Mouse (Mus musculus): ENCODE results near the gene Lsm10. TPM values are rescaled to one million over a fixed set of nuclear protein-coding genes. Genes with fewer than 3 reads are reported as not detected.
A peak's percentile ranks its signal among the peaks of the same experiment; 100 is the strongest.
"Not testable (repeated sequence)": the region's sequence is repeated elsewhere in the genome, so short reads cannot be mapped to it uniquely, and the experiment has no call there.

The Lsm10 gene
- total RNA-seq, 2 experiments from 2014 or later: 19.3 to 47.3 TPM

DNA sequence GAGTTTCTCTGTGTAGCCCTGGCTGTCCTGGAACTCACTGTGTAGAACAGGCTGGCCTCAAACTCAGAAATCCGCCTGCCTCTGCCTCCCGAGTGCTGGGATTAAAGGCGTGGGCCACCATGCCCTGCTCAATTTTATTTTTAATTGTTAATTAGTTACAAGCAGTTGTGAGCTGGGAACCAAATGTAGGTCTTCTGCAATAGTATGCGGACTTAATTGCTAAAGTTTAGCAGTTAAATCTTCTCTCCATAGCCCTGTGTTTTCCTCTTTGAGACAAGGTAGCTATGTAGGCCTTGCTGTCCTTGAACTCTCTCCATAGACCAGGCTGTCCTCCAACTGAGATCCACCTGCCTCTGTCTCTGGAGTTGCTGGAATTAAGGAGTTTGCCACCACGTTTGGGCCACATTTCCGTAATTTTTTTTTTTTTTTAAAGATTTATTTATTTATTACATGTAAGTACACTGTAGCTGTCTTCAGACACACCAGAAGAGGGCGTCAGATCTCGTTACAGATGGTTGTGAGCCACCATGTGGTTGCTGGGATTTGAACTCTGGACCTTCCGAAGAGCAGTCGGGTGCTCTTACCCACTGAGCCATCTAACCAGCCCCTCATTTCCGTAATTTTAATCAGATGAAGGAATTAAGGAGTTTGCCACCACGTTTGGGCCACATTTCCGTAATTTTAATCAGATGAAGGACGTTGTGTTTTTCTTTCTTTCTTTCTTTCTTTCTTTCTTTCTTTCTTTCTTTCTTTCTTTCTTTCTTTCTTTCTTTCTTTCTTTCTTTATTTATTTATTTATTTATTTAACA is 597 bp upstream of the Lsm10 start:
- ATAC-seq (ENCODE audit: poor library complexity, severe bottlenecking): not testable (repeated sequence)

- ATAC-seq (ENCODE audit: poor library complexity, severe bottlenecking): no peak
These were observed 1.4 kb downstream of the Lsm10 start for GRCm38 (mm10) chr4:126097711-126098253.

DNA sequence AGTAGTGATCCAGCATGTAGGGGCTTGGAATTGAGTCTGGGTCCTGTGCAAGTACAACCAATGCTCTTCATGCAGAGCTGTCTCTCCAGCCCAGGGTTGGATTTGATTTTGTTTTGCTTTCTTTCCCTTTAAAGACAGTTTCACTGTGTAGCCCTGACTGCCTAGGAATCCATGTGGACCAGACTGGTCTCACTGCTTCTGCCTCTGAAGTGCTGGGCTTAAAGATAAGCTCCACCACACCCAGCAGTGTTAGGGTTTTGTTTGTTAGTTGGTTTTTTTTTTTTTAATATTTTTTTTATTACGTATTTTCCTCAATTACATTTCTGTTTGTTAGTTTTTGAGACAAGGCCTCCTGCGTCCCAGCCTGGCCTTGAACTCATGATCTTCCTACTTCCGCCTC is 2.9 kb downstream of the Lsm10 start:
- no peak for ATAC-seq (ENCODE audit: poor library complexity, severe bottlenecking)

DNA sequence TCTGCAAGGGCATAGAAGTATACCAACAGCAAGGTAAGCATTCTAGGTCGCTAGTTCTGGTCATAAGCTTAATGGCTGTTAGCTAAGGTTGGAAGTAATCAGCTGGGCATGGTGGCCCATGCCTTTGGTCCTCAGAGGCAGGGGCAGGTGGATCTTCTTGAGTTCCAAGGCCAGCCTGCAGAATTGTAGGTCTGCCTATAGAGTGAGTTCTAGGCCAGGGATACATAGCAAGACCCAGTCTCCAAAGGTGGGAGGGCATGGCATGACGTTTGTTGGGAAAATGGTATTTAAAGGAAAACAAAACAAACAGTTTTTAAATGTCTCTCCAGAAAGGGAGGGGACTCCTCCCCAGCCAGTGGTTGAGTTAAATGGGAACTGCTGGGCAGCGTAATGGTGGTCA is 4.3 kb downstream of the Lsm10 start:
- no peak for ATAC-seq (ENCODE audit: poor library complexity, severe bottlenecking)

- peak; percentile 29 for ATAC-seq (ENCODE audit: poor library complexity, severe bottlenecking)
These were observed 5.8 kb downstream of the Lsm10 start for GRCm38 (mm10) chr4:126102061-126102841.

- ATAC-seq (ENCODE audit: poor library complexity, severe bottlenecking): peak; percentile 78
These were observed 6.7 kb downstream of the Lsm10 start for GRCm38 (mm10) chr4:126103057-126103581.

DNA sequence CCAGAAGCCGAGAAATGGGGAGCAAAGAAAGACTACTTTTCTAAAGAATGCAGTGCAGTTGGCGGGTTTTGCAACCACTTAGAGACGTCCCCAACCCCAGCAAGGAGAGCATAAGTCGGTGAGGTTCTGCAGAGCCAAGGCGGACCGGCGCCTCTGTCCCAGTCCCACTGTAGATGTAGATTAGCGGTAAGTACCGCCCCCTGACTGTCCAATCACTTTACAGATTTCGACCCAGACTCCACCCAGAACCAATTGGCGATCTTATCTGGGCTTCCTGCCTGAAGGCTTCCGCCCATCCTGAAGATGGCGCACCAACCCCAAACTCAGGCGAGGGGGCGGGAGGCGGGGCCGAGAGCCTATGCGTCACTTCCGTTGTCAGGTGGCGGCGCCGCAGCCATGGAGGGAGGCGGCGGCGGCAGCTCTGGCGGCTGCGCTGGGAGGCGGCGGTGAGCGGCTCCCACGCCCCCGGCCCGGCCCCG is 7.2 kb downstream of the Lsm10 start, which contains the start of gene Stk40:
TSS of gene Stk40 (plus strand) at position 368 of the 479 bp plus-strand sequence.
- peak; percentile 81 for ATAC-seq (ENCODE audit: poor library complexity, severe bottlenecking)

- ATAC-seq (ENCODE audit: poor library complexity, severe bottlenecking): no peak
These were observed 8.0 kb downstream of the Lsm10 start for GRCm38 (mm10) chr4:126104261-126105075.

- no peak for ATAC-seq (ENCODE audit: poor library complexity, severe bottlenecking)
These were observed 8.8 kb downstream of the Lsm10 start for GRCm38 (mm10) chr4:126105131-126105783.

- no peak for ATAC-seq (ENCODE audit: poor library complexity, severe bottlenecking)
These were observed 11.8 kb downstream of the Lsm10 start for GRCm38 (mm10) chr4:126108061-126108740.

- no peak for ATAC-seq (ENCODE audit: poor library complexity, severe bottlenecking)
These were observed 13.4 kb downstream of the Lsm10 start for GRCm38 (mm10) chr4:126109613-126110373.

DNA sequence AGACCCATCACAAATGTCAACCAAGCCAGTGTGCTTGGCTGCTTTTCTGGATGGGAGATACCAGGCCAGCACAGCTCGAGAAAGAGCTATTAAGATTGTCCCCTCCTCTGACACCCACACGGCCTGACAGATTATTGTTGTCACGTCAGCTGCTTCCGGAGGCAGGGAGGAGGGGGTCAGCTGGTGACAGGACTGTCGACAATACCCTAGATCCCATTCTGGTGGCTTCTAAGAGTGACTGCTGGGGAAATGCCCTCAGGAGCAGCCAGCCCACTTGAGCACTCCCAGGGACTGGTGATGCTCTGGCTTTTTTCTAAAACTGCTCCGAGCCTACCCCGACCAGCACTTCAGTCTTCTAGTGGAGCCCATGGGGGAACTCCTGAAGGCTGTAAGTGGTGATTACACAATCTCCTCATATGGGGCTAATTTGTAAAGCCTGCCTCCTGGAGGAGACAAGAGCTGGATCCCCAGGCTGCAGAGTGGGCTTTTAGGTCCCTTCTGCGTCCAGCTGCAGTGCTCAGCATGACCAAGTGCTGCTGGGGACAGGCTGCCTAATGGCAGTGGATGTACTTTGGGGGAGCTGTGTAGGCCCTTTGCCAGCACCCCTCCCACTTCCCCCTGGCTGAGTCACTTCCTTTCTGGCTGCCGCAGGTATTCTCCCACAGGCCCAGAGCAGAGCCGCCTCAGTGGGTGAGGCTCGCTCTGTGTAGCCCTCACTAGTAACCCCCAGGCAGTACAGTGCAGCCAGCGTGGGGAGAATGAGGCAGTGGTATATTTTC is 14.1 kb downstream of the Lsm10 start:
- peak; percentile 86 for ATAC-seq (ENCODE audit: poor library complexity, severe bottlenecking)

GRCm38 (mm10) chr4:126111153-126111549 is 14.7 kb downstream of the Lsm10 start:
- ATAC-seq (ENCODE audit: poor library complexity, severe bottlenecking): peak; percentile 8

DNA sequence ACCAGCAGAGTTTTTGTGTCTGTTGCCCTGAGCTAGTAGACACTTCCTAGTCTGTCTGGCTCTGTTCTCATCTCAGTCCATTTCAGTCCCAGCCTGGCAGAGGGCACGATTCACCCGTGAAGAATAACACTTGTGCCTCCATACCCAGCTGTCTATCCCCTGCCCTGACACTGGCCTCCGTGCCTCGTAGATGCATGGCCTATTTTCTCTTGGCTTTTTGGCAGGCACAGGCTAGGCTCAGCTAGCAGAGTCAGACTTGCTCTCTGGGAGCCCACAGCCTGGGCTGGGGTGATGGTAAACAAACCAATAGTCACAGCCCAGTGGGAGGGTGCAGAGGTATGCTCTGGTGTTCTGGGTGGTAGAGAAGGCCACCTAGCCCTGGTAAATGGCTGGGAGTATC is 16.8 kb downstream of the Lsm10 start:
- ATAC-seq (ENCODE audit: poor library complexity, severe bottlenecking): no peak

GRCm38 (mm10) chr4:126113943-126114342 is 17.5 kb downstream of the Lsm10 start:
- peak; percentile 45 for ATAC-seq (ENCODE audit: poor library complexity, severe bottlenecking)

GRCm38 (mm10) chr4:126115411-126115810 is 19.0 kb downstream of the Lsm10 start:
- ATAC-seq (ENCODE audit: poor library complexity, severe bottlenecking): no peak

DNA sequence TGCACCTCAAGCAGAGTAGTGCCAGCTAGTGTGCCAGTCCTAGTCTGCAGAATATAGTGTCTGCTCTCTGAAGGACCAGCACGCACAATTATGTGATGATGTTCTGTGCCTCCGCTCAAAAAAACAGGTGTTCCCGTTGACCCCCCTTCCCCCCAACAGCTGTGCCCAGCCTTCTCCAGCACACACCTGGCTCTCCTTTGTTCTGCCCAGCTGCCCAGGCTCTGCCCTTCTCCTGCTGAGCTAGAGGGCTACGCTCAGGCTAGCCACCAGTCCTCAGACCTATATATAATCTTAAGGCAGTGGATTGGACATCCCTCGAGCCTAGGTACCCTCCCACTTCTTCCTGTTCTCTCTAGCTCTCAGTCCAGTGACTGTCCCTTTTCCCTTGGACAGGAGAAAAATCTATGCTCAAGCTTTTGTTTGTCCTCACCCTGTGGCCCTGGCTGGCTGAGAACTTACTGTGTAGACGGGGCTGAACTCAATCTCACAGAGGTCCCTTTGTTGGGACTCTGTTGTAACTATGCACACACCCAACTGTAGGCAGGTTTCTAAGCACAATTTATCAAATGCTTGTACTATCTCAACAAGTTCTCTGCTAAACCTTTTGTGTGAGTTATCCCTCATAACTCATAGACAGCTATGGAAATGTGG is 19.6 kb downstream of the Lsm10 start:
- ATAC-seq (ENCODE audit: poor library complexity, severe bottlenecking): no peak

All from megakaryocyte, adult 5-6 weeks (primary cell).